Mouse (Mus musculus) left cerebral cortex, postnatal 25 days (tissue): ENCODE measurements at regions not wholly inside any gene's neighbourhood (a gene's known extent, or its start where the extent isn't known, plus 50 kb on each side); places are given as distances from the start of the nearest gene placed in this dataset.

ENCODE experiments used
- DNase-seq, 2 experiments: peaks; one replicate each; pipeline ENCODE4 v3.0.0; 2022; ENCODE audit warnings: low spot score in 2 of 2, mixed read lengths in 1 of 2
- intact Hi-C: fragments of 180-260 bp; cut with DNase I; formaldehyde crosslinking; loops from one replicate; pipeline ENCODE4 v1.15.1; 2025

DNA sequence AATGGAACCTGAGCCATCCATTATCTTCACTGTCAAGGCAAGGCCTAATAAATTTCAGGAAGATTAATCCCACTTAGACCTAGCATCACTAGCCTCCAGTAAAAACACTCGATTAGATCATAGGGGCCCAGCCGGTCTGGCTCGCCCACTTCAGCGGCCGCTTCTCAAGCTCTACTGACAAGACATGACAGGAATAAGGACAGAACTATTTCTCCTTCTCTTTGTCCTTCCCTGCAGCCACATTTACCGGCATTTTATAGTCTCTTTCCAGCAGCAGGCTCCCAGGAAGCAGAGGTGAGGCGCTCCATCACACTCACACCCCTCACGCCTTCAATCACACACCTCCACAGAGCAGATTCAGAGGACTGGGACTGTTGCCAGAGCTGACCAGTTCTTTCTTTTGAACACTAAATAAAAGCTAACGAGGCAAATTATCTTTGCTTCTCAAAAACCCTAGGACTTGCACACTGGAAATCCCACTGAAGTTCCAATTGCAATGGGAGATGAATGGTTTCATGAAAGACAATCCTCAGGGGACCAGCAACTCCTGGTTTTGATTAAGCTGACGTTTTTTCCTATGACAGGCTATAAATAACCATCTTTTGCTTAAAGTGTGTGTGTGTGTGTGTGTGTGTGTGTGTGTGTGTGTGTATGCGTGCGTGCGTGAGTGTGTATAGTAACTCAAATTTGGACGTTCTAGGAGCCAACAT is 184.6 kb downstream of the Sox4 start:
- no peak for DNase-seq
- intact Hi-C loops: no loop called here

DNA sequence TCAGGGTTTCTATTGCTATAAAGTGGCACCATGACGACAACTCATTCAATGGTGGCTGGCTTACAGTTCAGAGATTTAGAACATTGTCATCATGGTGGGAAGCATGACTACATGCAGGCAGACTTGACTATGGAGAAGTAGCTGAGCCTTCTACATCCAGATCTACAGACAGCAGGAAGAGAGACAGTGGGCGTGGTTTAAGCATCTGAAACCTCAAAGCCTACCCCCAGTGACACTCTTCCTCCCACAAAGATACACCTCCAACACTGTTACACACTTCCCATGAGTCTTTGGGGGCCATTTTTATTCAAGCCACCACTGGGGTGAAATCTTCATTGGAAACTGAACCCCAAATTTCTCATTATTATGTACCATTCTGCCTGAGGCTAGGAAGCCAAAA is 191.0 kb downstream of the Sox4 start:
- DNase-seq: no peak
- intact Hi-C loops: no loop called here

DNA sequence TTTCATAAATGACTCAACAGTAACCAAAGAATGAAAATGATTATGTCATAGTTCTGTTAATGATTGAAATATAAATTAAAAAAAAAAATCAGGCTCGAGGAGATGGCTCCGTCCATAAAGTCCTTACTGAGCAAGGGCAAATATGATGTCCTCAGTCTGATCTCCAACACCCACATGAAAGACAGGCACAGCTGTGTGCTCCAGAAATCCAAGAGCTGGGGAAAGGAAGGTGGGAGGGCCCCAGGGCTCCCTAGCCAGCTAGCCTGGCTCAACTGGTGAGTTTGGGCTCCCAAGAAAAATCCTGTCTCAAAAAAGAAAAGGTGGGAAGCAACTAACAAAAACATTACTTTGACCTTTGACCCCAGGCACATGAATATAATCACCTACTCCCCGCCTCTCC is 194.5 kb downstream of the Sox4 start:
- no peak for DNase-seq
- intact Hi-C loops: loop anchor here (2.0 kb wide), 1 partner anchor 40 kb away; no protein-coding TSS in a partner anchor

DNA sequence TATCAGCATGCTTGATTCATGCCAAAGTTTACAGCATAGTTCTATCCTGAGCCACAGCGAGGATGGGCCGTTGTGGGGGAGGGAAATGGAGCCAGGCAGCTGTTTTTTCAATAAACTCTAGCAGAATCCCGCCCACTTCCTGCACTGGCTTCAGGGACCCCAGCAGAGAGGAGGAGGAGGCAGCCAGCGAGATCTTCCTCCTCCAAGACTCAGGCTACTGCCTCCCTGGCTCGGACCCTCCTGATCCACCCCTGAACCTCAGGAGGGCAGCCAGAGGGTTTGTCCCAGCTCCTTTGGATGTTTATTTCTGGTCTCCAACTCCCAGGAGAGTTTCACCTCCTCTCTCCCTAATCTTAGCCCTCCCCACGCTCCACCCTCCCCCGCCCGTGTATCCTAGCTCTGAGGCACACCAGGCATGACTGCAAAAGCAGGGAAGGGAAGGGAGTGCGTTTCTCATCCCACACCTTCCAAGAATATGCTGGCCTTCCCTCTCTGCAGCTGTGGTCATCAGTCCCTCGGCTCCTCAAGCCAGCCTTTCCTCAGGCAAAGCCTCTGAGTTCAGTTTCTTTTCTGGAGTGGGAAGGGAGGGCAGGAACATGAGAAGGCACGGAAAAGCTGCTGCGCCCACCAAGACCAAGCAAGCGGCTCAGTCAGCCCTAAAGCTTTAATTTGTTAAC is 195.5 kb downstream of the Sox4 start:
- intact Hi-C loops: loop anchor here (1.0 to 2.0 kb wide), 3 partner anchors 39 to 339 kb away; no protein-coding TSS in a partner anchor
- DNase-seq: peak; percentile 67 to 92

GRCm38 (mm10) chr13:28756915-28757765 is 196.4 kb downstream of the Sox4 start:
- intact Hi-C loops: no loop called here

DNA sequence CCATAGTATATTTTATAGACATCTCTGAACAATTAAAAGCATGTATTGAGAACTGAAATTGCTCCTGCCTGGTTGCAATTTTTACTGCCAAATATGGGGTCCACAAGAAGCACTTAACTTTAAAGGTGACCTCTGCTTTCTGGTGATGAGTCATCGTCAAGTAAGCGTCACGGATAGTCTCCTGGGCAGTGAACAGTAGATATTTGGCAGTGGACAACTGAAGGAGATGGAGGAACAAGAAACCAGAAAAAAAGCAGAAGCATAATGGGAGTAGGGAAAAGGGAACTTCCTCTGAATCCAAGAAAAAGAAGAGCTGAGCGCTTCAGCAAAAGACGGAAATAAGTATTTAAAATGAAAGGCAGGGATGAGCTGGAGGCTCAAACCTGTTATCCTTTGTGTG is 199.3 kb downstream of the Sox4 start:
- intact Hi-C loops: no loop called here
- no peak for DNase-seq

More at GRCm38 (mm10) chr13:28756915-28757765, 196.4 kb downstream of the Sox4 start:
- DNase-seq: peak; percentile 8 to 18

- DNase-seq: peak in 1 of 2 experiments; percentile 57
- intact Hi-C loops: no loop called here
These were observed 202.4 kb downstream of the Sox4 start for GRCm38 (mm10) chr13:28750949-28751692.

DNA sequence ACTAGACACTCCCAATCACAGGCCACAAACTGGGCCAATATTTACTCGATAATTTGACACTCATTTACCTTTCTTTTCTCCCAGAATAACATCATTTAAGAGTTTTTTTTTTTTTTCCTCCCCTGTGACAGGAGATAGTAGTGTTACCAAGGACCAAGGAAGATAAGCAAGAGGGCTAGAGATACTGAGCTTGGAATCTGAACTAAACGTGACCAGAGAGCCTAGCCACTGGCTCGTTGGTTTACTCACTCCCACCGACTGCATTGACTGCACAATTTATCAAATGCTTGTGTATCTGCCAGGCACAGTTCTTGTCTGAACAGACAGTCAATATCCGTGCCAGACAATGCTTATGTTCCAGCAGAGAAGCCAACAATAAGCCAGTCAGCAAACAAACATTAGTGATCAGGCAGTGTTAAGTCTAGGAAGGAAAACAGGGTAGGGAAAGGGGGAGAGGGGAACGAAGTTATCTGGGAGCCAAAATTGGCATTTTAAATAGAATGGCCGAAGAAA is 213.3 kb downstream of the Sox4 start:
- no peak for DNase-seq
- intact Hi-C loops: no loop called here

DNA sequence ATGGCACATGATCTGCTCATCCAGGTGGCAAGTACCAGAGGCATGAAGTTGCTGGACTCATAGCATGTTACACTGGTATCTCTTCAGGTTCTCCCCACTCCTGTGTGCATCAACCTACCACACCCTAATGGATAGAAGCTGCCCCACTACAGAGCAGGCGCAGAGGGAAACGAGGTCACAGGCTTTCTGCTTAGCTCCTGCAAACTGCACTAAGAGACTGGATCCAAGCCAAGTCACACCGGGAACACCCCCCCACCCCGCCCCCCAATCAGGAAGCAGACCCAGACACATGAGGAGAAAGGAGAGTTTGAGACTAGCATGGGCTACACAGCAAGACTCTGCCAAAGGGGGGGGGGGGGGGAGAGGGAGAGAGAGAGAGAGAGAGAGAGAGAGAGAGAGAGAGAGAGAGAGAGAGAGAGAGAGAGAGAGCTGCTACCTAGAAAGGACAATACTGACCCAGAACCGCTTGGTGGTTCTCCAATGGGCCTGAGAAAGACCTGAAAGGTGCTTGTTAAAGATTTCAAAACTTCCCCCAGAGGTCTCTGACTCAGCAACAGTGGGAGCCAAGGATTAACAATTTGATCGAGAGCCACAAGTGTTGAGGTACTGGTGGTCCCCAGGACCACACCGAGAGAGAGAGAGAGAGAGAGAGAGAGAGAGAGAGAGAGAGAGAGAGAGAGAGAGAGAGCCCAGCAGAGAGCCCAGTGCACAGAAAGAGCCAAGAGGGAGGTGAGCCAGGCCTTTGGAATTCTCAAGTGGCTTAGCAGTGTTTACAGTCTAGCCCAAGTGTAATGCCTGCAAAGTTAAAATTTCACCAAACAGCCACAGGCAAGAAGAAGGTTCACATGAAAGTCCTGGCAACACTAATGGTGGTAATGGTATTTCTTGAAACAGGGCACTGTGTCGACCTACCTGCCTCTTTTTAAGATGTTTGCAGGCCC is 215.1 kb downstream of the Sox4 start:
- DNase-seq: no peak
- intact Hi-C loops: no loop called here

- intact Hi-C loops: no loop called here
- DNase-seq: no peak
These were observed 221.0 kb downstream of the Sox4 start for GRCm38 (mm10) chr13:28732475-28732874.

DNA sequence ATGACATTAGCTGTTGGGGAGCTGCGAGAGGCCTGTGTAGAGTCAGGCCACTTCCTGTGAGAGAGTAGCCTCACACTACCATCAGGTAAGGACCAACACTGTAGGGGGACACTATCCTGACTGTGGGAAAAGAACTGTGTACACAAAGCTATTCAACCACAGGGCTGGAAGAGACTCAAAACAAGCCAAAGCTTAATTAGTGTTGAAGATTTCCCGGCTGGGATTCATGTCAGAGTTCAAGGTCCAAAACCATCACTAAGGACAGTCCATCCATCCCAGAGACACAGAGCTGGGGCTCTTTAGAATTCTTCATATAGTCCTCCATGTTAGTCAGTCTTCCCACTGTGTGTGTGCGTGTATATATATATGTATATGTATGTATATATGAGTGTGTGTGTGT is 221.5 kb downstream of the Sox4 start:
- intact Hi-C loops: no loop called here
- DNase-seq: no peak

GRCm38 (mm10) chr13:28730059-28730580 is 223.4 kb downstream of the Sox4 start:
- DNase-seq: no peak
- intact Hi-C loops: no loop called here

DNA sequence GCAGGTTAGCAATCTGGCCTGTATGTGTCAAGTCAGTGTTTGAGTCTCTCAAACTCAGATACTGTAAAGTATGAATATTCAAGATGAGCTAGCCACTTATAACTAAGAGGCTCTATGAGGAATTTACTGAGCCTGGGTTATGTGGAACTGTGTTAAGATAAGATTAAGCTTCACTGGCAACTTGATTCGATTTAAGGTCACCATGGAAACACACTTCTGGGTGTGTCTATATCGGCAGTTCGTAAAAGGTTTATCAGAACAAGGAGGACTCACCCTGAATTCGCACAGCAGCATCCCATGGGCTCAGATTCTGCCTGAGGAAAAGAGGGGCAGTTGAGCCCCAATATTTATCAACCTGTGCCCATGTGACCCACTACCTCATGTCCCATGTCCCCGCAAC is 224.7 kb downstream of the Sox4 start:
- intact Hi-C loops: no loop called here
- DNase-seq: no peak

DNA sequence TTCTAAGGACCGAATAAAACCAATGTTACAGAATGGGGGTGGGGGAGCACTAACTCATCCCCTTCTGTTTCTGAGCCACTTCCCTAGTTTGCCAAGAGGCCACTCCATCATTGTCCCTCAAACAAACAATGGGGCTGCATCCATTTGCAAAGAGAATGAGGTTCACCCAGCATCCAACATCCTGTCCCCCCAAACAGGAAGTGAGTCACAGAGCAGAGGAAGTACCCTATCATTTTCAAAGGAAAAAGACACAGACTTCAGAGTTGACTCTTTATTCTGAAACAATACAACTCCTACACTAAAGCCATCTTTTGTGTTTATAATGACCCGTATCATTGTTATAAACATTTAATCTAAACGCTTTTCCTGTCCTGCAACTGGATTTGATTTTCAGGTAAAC is 229.2 kb downstream of the Sox4 start:
- intact Hi-C loops: loop anchor here (5.0 kb wide), 1 partner anchor 228 kb away; the partner anchor contains the start of gene Sox4
- DNase-seq: no peak

DNA sequence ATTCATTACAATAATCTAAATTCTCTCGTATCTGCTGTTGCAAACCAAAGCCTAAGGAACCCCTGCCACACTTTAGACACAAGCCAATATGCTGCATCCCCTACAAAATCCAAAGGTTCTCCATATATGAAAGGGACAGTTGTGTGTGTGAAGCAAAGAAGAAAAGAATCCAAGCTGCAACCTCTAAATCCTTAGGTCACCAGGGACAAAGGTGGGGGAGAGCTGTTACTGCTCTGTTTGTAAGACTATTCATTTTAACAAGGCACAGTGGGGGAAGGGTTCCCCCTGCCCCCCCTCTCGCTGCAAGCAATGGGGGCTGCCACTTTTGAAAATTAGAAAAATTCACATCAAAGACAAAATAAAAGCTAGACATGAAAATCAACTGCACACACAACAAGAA is 231.4 kb downstream of the Sox4 start:
- intact Hi-C loops: loop anchor here (5.0 kb wide), 1 partner anchor 230 kb away; the partner anchor contains the start of gene Sox4
- no peak for DNase-seq

GRCm38 (mm10) chr13:28721548-28721981 is 231.9 kb downstream of the Sox4 start:
- intact Hi-C loops: loop anchor here (5.0 kb wide), 1 partner anchor 231 kb away; the partner anchor contains the start of gene Sox4
- peak in 1 of 2 experiments; percentile 16 for DNase-seq

DNA sequence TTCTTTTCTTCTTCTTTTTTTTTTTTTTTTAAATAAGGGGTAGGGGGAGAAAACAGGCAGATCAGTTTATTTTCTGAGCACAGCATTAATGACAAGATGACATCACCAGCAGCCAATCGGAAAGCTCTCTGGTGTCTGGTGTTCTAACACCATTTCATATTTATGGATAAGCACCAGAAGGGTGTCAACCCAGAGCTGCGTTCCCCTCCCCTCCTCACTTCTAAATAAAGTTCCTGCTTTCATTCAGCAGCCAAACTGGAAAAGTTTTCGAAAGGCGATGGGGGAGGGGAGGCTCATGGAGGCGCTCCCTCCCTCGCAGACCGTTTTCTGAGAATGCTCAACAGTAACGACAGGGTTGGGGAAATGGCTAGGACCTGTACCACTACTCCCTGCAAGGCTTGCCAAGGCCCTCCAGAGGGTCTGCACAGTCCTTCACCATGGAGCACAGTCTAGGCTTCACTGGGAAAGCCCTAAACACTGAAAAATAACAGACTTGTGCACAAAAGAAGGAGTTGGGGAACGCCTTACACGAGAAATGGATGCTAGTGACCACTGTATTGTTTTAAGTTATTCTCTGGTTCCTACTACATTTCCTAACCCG is 232.8 kb downstream of the Sox4 start:
- DNase-seq: peak; percentile 60 to 86
- intact Hi-C loops: loop anchor here (5.0 kb wide), 1 partner anchor 232 kb away; the partner anchor contains the start of gene Sox4
